Mouse (Mus musculus) embryonic fibroblast, embryonic 13.5 days (primary cell): ENCODE measurements around the gene Cemip2.

ENCODE experiments used
- CTCF ChIP-seq: IDR thresholded peaks from 2 replicates; pipeline ENCODE4 v1.5.1; 2011; ENCODE audit warnings: mild to moderate bottlenecking, control low read depth, low read length, moderate library complexity, borderline replicate concordance; ENCODE audit not compliant: insufficient read depth
- POLR2A ChIP-seq: IDR thresholded peaks from 2 replicates; pipeline ENCODE4 v1.6.1; 2011; ENCODE audit warnings: low read depth, mild to moderate bottlenecking, control low read depth, low read length, moderate library complexity

DNA sequence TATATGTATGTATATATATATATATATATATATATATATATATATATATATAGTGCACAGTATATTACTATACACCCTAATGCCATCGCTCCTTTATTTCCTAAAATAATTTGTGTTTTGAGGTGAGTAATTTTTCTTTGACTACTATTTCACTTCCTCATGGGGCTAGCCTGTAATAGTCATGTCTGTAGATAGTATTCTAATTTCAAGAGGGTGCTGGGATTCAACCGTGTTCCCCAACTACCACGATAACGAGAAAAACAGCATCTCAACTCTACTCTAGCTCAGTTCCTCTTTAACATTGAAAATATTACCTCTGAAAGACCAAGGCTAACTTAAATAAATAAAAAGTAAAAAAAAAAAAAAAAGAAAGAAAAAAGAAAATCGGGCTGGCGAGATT is 49.8 kb upstream of the Cemip2 start:
- TF ChIP-seq CTCF (no peak), POLR2A (no peak)
